Mouse (Mus musculus): ENCODE data around the gene Gm20388.
A peak's percentile ranks its signal among the peaks of the same experiment; 100 is the strongest.

- TF ChIP-seq HCFC1 (IDR thresholded peaks at IDR 0.05; ENCODE audit: borderline replicate concordance, insufficient read depth, low read length) = no peak
- no peak for TF ChIP-seq ZNF384 (IDR thresholded peaks at IDR 0.05; ENCODE audit: low read depth, low read length)
- no peak for TF ChIP-seq CHD2 (IDR thresholded peaks at IDR 0.05; ENCODE audit: low read depth, low read length)
- TF ChIP-seq MAFK (IDR thresholded peaks at IDR 0.05; ENCODE audit: insufficient read depth, low read depth, low read length) = peak; percentile 25; the same call in 1 of the 2 replicates
- TF ChIP-seq ZC3H11A (IDR thresholded peaks at IDR 0.05; ENCODE audit: borderline replicate concordance, low read depth, low read length) = no peak
These were observed 596 bp upstream of the Gm20388 start, which contains the start of gene Usp10 for GRCm38 (mm10) chr8:119909944-119910546.
